Mouse (Mus musculus) hindbrain, postnatal 0 days (tissue): Measurements from ENCODE around the gene Pacsin2. TPM values are rescaled to one million over a fixed set of nuclear protein-coding genes. Genes with fewer than 3 reads are reported as not detected.
"Not testable (repeated sequence)": the region's sequence is repeated elsewhere in the genome, so short reads cannot be mapped to it uniquely, and the experiment has no call there.

Source experiments
- ATAC-seq: fragments of 200-750 bp; cut with Nextera tagmentation; 2 replicates; pipeline ENCODE4 v1.8.0; 2017; ENCODE audit warnings: mild to moderate bottlenecking, moderate TSS enrichment, moderate library complexity
- DNase-seq: peaks from one replicate; pipeline ENCODE4 v3.0.0-alpha.2; 2015; ENCODE audit warnings: low spot score
- H3K27ac ChIP-seq: fragments of 300-500 bp; sonication (generic); 2 replicates; pipeline ENCODE4 v1.5.1; 2014; ENCODE audit warnings: mild to moderate bottlenecking
- H3K27me3 ChIP-seq: fragments of 300-500 bp; sonication (generic); 2 replicates; pipeline ENCODE4 v1.6.1; 2014; ENCODE audit warnings: low read length, mixed read lengths; ENCODE audit not compliant: insufficient read depth
- H3K36me3 ChIP-seq: fragments of 300-500 bp; sonication (generic); 2 replicates; pipeline ENCODE4 v1.6.1; 2014; ENCODE audit warnings: low read length, mixed read lengths; ENCODE audit not compliant: insufficient read depth
- H3K4me1 ChIP-seq: fragments of 300-500 bp; sonication (generic); 2 replicates; pipeline ENCODE4 v1.6.1; 2014; ENCODE audit warnings: antibody characterized with exemption, low read length, mixed read lengths; ENCODE audit not compliant: insufficient read depth
- H3K4me2 ChIP-seq: fragments of 300-500 bp; sonication (generic); 2 replicates; pipeline ENCODE4 v1.6.1; 2014; ENCODE audit warnings: low read depth, mild to moderate bottlenecking, low read length, moderate library complexity, mixed read lengths
- H3K4me3 ChIP-seq: fragments of 300-500 bp; sonication (generic); 2 replicates; pipeline ENCODE4 v1.5.1; 2014; ENCODE audit warnings: low read length
- H3K9ac ChIP-seq: fragments of 300-500 bp; sonication (generic); replicated peaks from 2 replicates; pipeline ENCODE4 v1.6.1; 2014; ENCODE audit warnings: mild to moderate bottlenecking, low read length, moderate library complexity, mixed read lengths
- H3K9me3 ChIP-seq: fragments of 300-500 bp; sonication (generic); 2 replicates; pipeline ENCODE4 v1.6.1; 2016; ENCODE audit warnings: low read length, mixed read lengths
- CTCF ChIP-seq: IDR thresholded peaks from 2 replicates; pipeline ENCODE4 v1.5.1; 2016; ENCODE audit warnings: antibody characterized with exemption, control low read depth, low read depth
- WGBS: fragments of 180-500 bp; shearing (Covaris S2); extraction: QIAGEN DNeasy Blood & Tissue Kit; methylation state at CpG from one replicate; pipeline ENCODE4 v1.1.7; 2014; 5-methylcytosine and 5-hydroxymethylcytosine counted together
- polyA plus RNA-seq: library from polyadenylated mRNA; unstranded; fragments of >200 nt; fragmentation: Nextera tagmentation; extraction: Ambion mirVana; gene quantifications from 2 replicates; pipeline ENCODE4 v1.2.1, GENCODE M21; 2015
- total RNA-seq: library from RNA; depleted of rRNA; stranded (reverse); fragments of >200 nt; gene quantifications from 2 replicates; pipeline ENCODE4 v1.2.3, GENCODE M21; 2014

Pacsin2 gene
- total and polyA plus RNA-seq, 2 experiments from 2014 or later, result 19.5 to 20.0 TPM

GRCm38 (mm10) chr15:83470443-83470842, 6.0 kb upstream of the Pacsin2 start:
- no peaks in the 10 kb centered on the region for H3K36me3 ChIP-seq
- H3K4me2 ChIP-seq, result no peak overlapping the region
- no peaks in the 10 kb centered on the region for H3K9me3 ChIP-seq
- peaks cover 4% of the 10 kb centered on the region; the same call in 1 of the 2 replicates for H3K4me1 ChIP-seq
- ATAC-seq (no peak), DNase-seq (no peak)
- no peak overlapping the region for H3K4me3 ChIP-seq
- H3K9ac ChIP-seq, result no peak overlapping the region
- no peak for TF ChIP-seq CTCF
- no peak overlapping the region for H3K27ac ChIP-seq
- WGBS, result 83% methylated on average over 8 of the region's 8 CpGs
- H3K27me3 ChIP-seq, result no peaks in the 10 kb centered on the region

- H3K4me2 ChIP-seq, result no peak overlapping the region
- no peak overlapping the region for H3K27ac ChIP-seq
- no peaks in the 10 kb centered on the region for H3K36me3 ChIP-seq
- no peak overlapping the region for H3K9ac ChIP-seq
- no peaks in the 10 kb centered on the region for H3K9me3 ChIP-seq
- ATAC-seq, result no peak
- H3K4me1 ChIP-seq, result peaks cover 4% of the 10 kb centered on the region; the same call in 1 of the 2 replicates
- TF ChIP-seq CTCF, result no peak
- no peak overlapping the region for H3K4me3 ChIP-seq
- no peak for DNase-seq
- WGBS, result 63% methylated on average over 6 of the region's 6 CpGs
- no peaks in the 10 kb centered on the region for H3K27me3 ChIP-seq
Measured at GRCm38 (mm10) chr15:83469279-83469821, 4.9 kb upstream of the Pacsin2 start.

- no peak overlapping the region for H3K4me2 ChIP-seq
- H3K36me3 ChIP-seq, result no peaks in the 10 kb centered on the region
- no peaks in the 10 kb centered on the region for H3K27me3 ChIP-seq
- 86% methylated on average over 9 of the region's 9 CpGs for WGBS
- H3K27ac ChIP-seq, result no peak overlapping the region
- TF ChIP-seq CTCF, result no peak
- peaks cover 7% of the 10 kb centered on the region; the same call in 1 of the 2 replicates for H3K4me1 ChIP-seq
- no peak overlapping the region for H3K9ac ChIP-seq
- H3K9me3 ChIP-seq, result no peaks in the 10 kb centered on the region
- no peak overlapping the region for H3K4me3 ChIP-seq
- DNase-seq, result no peak
- no peak for ATAC-seq
Measured at GRCm38 (mm10) chr15:83467232-83467966, 3.0 kb upstream of the Pacsin2 start.

GRCm38 (mm10) chr15:83466331-83466730, 1.9 kb upstream of the Pacsin2 start:
- H3K36me3 ChIP-seq, result no peaks in the 10 kb centered on the region
- WGBS, result 66% methylated on average over 4 of the region's 4 CpGs
- DNase-seq, result no peak

GRCm38 (mm10) chr15:83464905-83465650, 672 bp upstream of the Pacsin2 start:
- peaks cover 3% of the 10 kb centered on the region; the same call in 1 of the 2 replicates for H3K4me1 ChIP-seq
- DNase-seq (no peak), ATAC-seq (peak; percentile 41)
- peak overlapping the region; percentile 92 for H3K4me2 ChIP-seq
- no peak overlapping the region for H3K9ac ChIP-seq
- H3K4me3 ChIP-seq, result peak overlapping the region; percentile 77
- peak; percentile 44 for TF ChIP-seq CTCF
- no peaks in the 10 kb centered on the region for H3K9me3 ChIP-seq
- H3K27me3 ChIP-seq, result no peaks in the 10 kb centered on the region
- no peak overlapping the region for H3K27ac ChIP-seq
- H3K36me3 ChIP-seq, result no peaks in the 10 kb centered on the region
- 79% methylated on average over 19 of the region's 19 CpGs for WGBS

More at GRCm38 (mm10) chr15:83466331-83466730, 1.9 kb upstream of the Pacsin2 start:
- Histone ChIP-seq H3K9ac (no peak overlapping the region), H3K4me1 (peaks cover 7% of the 10 kb centered on the region; the same call in 1 of the 2 replicates), H3K27ac (no peak overlapping the region), H3K27me3 (no peaks in the 10 kb centered on the region), H3K4me2 (no peak overlapping the region), H3K4me3 (no peak overlapping the region), H3K9me3 (no peaks in the 10 kb centered on the region)
- no peak for ATAC-seq
- TF ChIP-seq CTCF, result no peak

GRCm38 (mm10) chr15:83463369-83464082, 880 bp downstream of the Pacsin2 start:
- no peak for TF ChIP-seq CTCF
- DNase-seq (no peak), ATAC-seq (no peak)
- Histone ChIP-seq H3K4me2 (peak overlapping the region; percentile 92), H3K27ac (peak overlapping the region; percentile 58; the same call in 1 of the 2 replicates), H3K9me3 (no peaks in the 10 kb centered on the region), H3K4me3 (peak overlapping the region; percentile 77), H3K9ac (peak overlapping the region; percentile 63), H3K4me1 (peaks cover 3% of the 10 kb centered on the region; the same call in 1 of the 2 replicates), H3K36me3 (no peaks in the 10 kb centered on the region), H3K27me3 (no peaks in the 10 kb centered on the region)
- 10% methylated on average over 17 of the region's 17 CpGs for WGBS

GRCm38 (mm10) chr15:83462349-83462748, 2.1 kb downstream of the Pacsin2 start:
- WGBS, result 92% methylated on average over 7 of the region's 8 CpGs
- not testable (repeated sequence) for H3K4me2 ChIP-seq, ATAC-seq, H3K4me1 ChIP-seq, H3K4me3 ChIP-seq, H3K9ac ChIP-seq, H3K9me3 ChIP-seq, H3K27me3 ChIP-seq, H3K27ac ChIP-seq, DNase-seq, H3K36me3 ChIP-seq
